Mouse (Mus musculus): ENCODE data around the gene Ube3c. TPM values are rescaled to one million over a fixed set of nuclear protein-coding genes. Genes with fewer than 3 reads are reported as not detected.

Ube3c gene
- total RNA-seq, 1 experiment = 55.9 TPM

- no peak for DNase-seq (ENCODE audit: low read depth, low spot score)
- Histone ChIP-seq H3K27ac (ENCODE audit: insufficient read depth, low read depth, low read length, poor library complexity, severe bottlenecking) (no peak overlapping the region), H3K4me3 (ENCODE audit: insufficient read depth in 1 of 2, low read depth in 1 of 2, low read length in 2 of 2, poor library complexity in 1 of 2, severe bottlenecking in 1 of 2) (no peak overlapping the region), H3K4me1 (ENCODE audit: control insufficient read depth in 2 of 2, insufficient read depth in 2 of 2, low read length in 2 of 2, poor library complexity in 1 of 2) (peaks cover 0 to 7% of the 10 kb centered on the region in 2 experiments; a peak in 1 of 4 replicates), H3K9me3 (ENCODE audit: control insufficient read depth, insufficient read depth, low read depth, low read length) (no peaks in the 10 kb centered on the region), H3K9ac (ENCODE audit: insufficient read depth, low read depth, low read length, poor library complexity, severe bottlenecking) (no peak overlapping the region), H3K36me3 (ENCODE audit: control insufficient read depth, insufficient read depth, low read length, poor library complexity, severe bottlenecking) (no peaks in the 10 kb centered on the region)
- no peak for TF ChIP-seq MAFK (IDR thresholded peaks at IDR 0.05; ENCODE audit: insufficient read depth, low read depth, low read length)
- in situ Hi-C loops (cut with MboI; ENCODE audit: low sequenced_read_pairs in 2 of 2, unreplicated experiment in 2 of 2) = no loop called here
Measured at GRCm38 (mm10) chr5:29707241-29707640, 138.2 kb downstream of the Ube3c start.

- in situ Hi-C loops (cut with MboI; ENCODE audit: low sequenced_read_pairs in 2 of 2, unreplicated experiment in 2 of 2) = no loop called here
- H3K4me1 ChIP-seq (ENCODE audit: control insufficient read depth in 2 of 2, insufficient read depth in 2 of 2, low read length in 2 of 2, poor library complexity in 1 of 2) = peaks cover 0 to 7% of the 10 kb centered on the region in 2 experiments; a peak in 1 of 4 replicates
- H3K9ac ChIP-seq (ENCODE audit: insufficient read depth, low read depth, low read length, poor library complexity, severe bottlenecking) = no peak overlapping the region
- no peaks in the 10 kb centered on the region for H3K9me3 ChIP-seq (ENCODE audit: control insufficient read depth, insufficient read depth, low read depth, low read length)
- DNase-seq (ENCODE audit: low read depth, low spot score) = no peak
- no peak overlapping the region for H3K27ac ChIP-seq (ENCODE audit: insufficient read depth, low read depth, low read length, poor library complexity, severe bottlenecking)
- H3K4me3 ChIP-seq (ENCODE audit: insufficient read depth in 1 of 2, low read depth in 1 of 2, low read length in 2 of 2, poor library complexity in 1 of 2, severe bottlenecking in 1 of 2) = no peak overlapping the region
- no peaks in the 10 kb centered on the region for H3K36me3 ChIP-seq (ENCODE audit: control insufficient read depth, insufficient read depth, low read length, poor library complexity, severe bottlenecking)
- TF ChIP-seq CHD2 (IDR thresholded peaks at IDR 0.05; ENCODE audit: low read depth, low read length) = no peak
- no peak for TF ChIP-seq HCFC1 (IDR thresholded peaks at IDR 0.05; ENCODE audit: borderline replicate concordance, insufficient read depth, low read length)
- no peak for TF ChIP-seq MAFK (IDR thresholded peaks at IDR 0.05; ENCODE audit: insufficient read depth, low read depth, low read length)
- no peak for TF ChIP-seq ZNF384 (IDR thresholded peaks at IDR 0.05; ENCODE audit: low read depth, low read length)
- no peak for TF ChIP-seq ZC3H11A (IDR thresholded peaks at IDR 0.05; ENCODE audit: borderline replicate concordance, low read depth, low read length)
Measured at GRCm38 (mm10) chr5:29708258-29708657, 139.2 kb downstream of the Ube3c start.

GRCm38 (mm10) chr5:29711631-29712030 is 142.6 kb downstream of the Ube3c start:
- Histone ChIP-seq H3K36me3 (ENCODE audit: control insufficient read depth, insufficient read depth, low read length, poor library complexity, severe bottlenecking) (no peaks in the 10 kb centered on the region), H3K4me1 (ENCODE audit: control insufficient read depth in 2 of 2, insufficient read depth in 2 of 2, low read length in 2 of 2, poor library complexity in 1 of 2) (peaks cover 1 to 9% of the 10 kb centered on the region in 2 experiments; a peak in 1 of 4 replicates), H3K9me3 (ENCODE audit: control insufficient read depth, insufficient read depth, low read depth, low read length) (no peaks in the 10 kb centered on the region), H3K4me3 (ENCODE audit: insufficient read depth in 1 of 2, low read depth in 1 of 2, low read length in 2 of 2, poor library complexity in 1 of 2, severe bottlenecking in 1 of 2) (no peak overlapping the region), H3K9ac (ENCODE audit: insufficient read depth, low read depth, low read length, poor library complexity, severe bottlenecking) (no peak overlapping the region), H3K27ac (ENCODE audit: insufficient read depth, low read depth, low read length, poor library complexity, severe bottlenecking) (no peak overlapping the region)
- in situ Hi-C loops (cut with MboI; ENCODE audit: low sequenced_read_pairs in 2 of 2, unreplicated experiment in 2 of 2) = no loop called here
- TF ChIP-seq MAFK (IDR thresholded peaks at IDR 0.05; ENCODE audit: insufficient read depth, low read depth, low read length) = no peak
- no peak for TF ChIP-seq ZC3H11A (IDR thresholded peaks at IDR 0.05; ENCODE audit: borderline replicate concordance, low read depth, low read length)
- TF ChIP-seq ZNF384 (IDR thresholded peaks at IDR 0.05; ENCODE audit: low read depth, low read length) = no peak
- no peak for TF ChIP-seq CHD2 (IDR thresholded peaks at IDR 0.05; ENCODE audit: low read depth, low read length)
- TF ChIP-seq HCFC1 (IDR thresholded peaks at IDR 0.05; ENCODE audit: borderline replicate concordance, insufficient read depth, low read length) = no peak
- no peak for DNase-seq (ENCODE audit: low read depth, low spot score)

- H3K4me3 ChIP-seq (ENCODE audit: insufficient read depth in 1 of 2, low read depth in 1 of 2, low read length in 2 of 2, poor library complexity in 1 of 2, severe bottlenecking in 1 of 2) = no peak overlapping the region
- H3K36me3 ChIP-seq (ENCODE audit: control insufficient read depth, insufficient read depth, low read length, poor library complexity, severe bottlenecking) = no peaks in the 10 kb centered on the region
- in situ Hi-C loops (cut with MboI; ENCODE audit: low sequenced_read_pairs in 2 of 2, unreplicated experiment in 2 of 2) = no loop called here
- TF ChIP-seq HCFC1 (IDR thresholded peaks at IDR 0.05; ENCODE audit: borderline replicate concordance, insufficient read depth, low read length) (no peak), CHD2 (IDR thresholded peaks at IDR 0.05; ENCODE audit: low read depth, low read length) (no peak), ZNF384 (IDR thresholded peaks at IDR 0.05; ENCODE audit: low read depth, low read length) (no peak), ZC3H11A (IDR thresholded peaks at IDR 0.05; ENCODE audit: borderline replicate concordance, low read depth, low read length) (no peak), MAFK (IDR thresholded peaks at IDR 0.05; ENCODE audit: insufficient read depth, low read depth, low read length) (no peak)
- no peak overlapping the region for H3K9ac ChIP-seq (ENCODE audit: insufficient read depth, low read depth, low read length, poor library complexity, severe bottlenecking)
- no peaks in the 10 kb centered on the region for H3K9me3 ChIP-seq (ENCODE audit: control insufficient read depth, insufficient read depth, low read depth, low read length)
- no peak overlapping the region for H3K27ac ChIP-seq (ENCODE audit: insufficient read depth, low read depth, low read length, poor library complexity, severe bottlenecking)
- DNase-seq (ENCODE audit: low read depth, low spot score) = no peak
- H3K4me1 ChIP-seq (ENCODE audit: control insufficient read depth in 2 of 2, insufficient read depth in 2 of 2, low read length in 2 of 2, poor library complexity in 1 of 2) = peaks cover 1 to 9% of the 10 kb centered on the region in 2 experiments; a peak in 1 of 4 replicates
Measured at GRCm38 (mm10) chr5:29712906-29713305, 143.9 kb downstream of the Ube3c start.

- in situ Hi-C loops (cut with MboI; ENCODE audit: low sequenced_read_pairs in 2 of 2, unreplicated experiment in 2 of 2) = no loop called here
- no peak for DNase-seq (ENCODE audit: low read depth, low spot score)
- H3K9ac ChIP-seq (ENCODE audit: insufficient read depth, low read depth, low read length, poor library complexity, severe bottlenecking) = no peak overlapping the region
- peaks cover 4 to 13% of the 10 kb centered on the region in 2 experiments for H3K4me1 ChIP-seq (ENCODE audit: control insufficient read depth in 2 of 2, insufficient read depth in 2 of 2, low read length in 2 of 2, poor library complexity in 1 of 2)
- H3K9me3 ChIP-seq (ENCODE audit: control insufficient read depth, insufficient read depth, low read depth, low read length) = no peaks in the 10 kb centered on the region
- H3K27ac ChIP-seq (ENCODE audit: insufficient read depth, low read depth, low read length, poor library complexity, severe bottlenecking) = no peak overlapping the region; the same call in 1 of the 2 replicates
- TF ChIP-seq HCFC1 (IDR thresholded peaks at IDR 0.05; ENCODE audit: borderline replicate concordance, insufficient read depth, low read length) (no peak), ZNF384 (IDR thresholded peaks at IDR 0.05; ENCODE audit: low read depth, low read length) (no peak)
- H3K4me3 ChIP-seq (ENCODE audit: insufficient read depth in 1 of 2, low read depth in 1 of 2, low read length in 2 of 2, poor library complexity in 1 of 2, severe bottlenecking in 1 of 2) = no peak overlapping the region
- H3K36me3 ChIP-seq (ENCODE audit: control insufficient read depth, insufficient read depth, low read length, poor library complexity, severe bottlenecking) = no peaks in the 10 kb centered on the region
Measured at GRCm38 (mm10) chr5:29721159-29721558, 152.1 kb downstream of the Ube3c start.

All from ES-E14 (cell line).